Mouse (Mus musculus): ENCODE data around the gene Grm4. TPM values are rescaled to one million over a fixed set of nuclear protein-coding genes. Genes with fewer than 3 reads are reported as not detected.

Grm4 gene
- total and polyA plus RNA-seq, 3 experiments, result 0.06 TPM; not detected in 2

- TF ChIP-seq POLR2A (IDR thresholded peaks at IDR 0.05; ENCODE audit: control insufficient read depth in 1 of 2, insufficient read depth in 1 of 2, low read depth in 1 of 2, low read length in 2 of 2, poor library complexity in 1 of 2), result no peak
- TF ChIP-seq KAT2A (conservative IDR thresholded peaks at IDR 0.05; ENCODE audit: low read depth, low read length), result no peak
- no peak for TF ChIP-seq CHD1 (IDR thresholded peaks at IDR 0.05; ENCODE audit: low read depth, low read length)
- no peak for TF ChIP-seq EP300 (IDR thresholded peaks at IDR 0.05; ENCODE audit: low read depth in 1 of 2, low read length in 2 of 2)
- TF ChIP-seq HCFC1 (IDR thresholded peaks at IDR 0.05; ENCODE audit: low read depth, low read length), result no peak
- TF ChIP-seq USF2 (IDR thresholded peaks at IDR 0.05; ENCODE audit: borderline replicate concordance in 1 of 2, insufficient read depth in 1 of 2, low read depth in 1 of 2, low read length in 2 of 2), result no peak
- TF ChIP-seq JUND (IDR thresholded peaks at IDR 0.05; ENCODE audit: low read depth, low read length), result no peak
- no peak for TF ChIP-seq ZNF384 (IDR thresholded peaks at IDR 0.05; ENCODE audit: low read depth, low read length)
- TF ChIP-seq RAD21 (IDR thresholded peaks at IDR 0.05; ENCODE audit: low read depth, low read length), result no peak
- no peak for TF ChIP-seq NELFE (IDR thresholded peaks at IDR 0.05; ENCODE audit: low read depth, low read length)
- no peak for TF ChIP-seq POLR2AphosphoS5 (IDR thresholded peaks at IDR 0.05; ENCODE audit: borderline replicate concordance, low read depth, low read length)
- TF ChIP-seq CHD2 (IDR thresholded peaks at IDR 0.05; ENCODE audit: low read length), result no peak
- no peak for TF ChIP-seq POLR2AphosphoS2 (IDR thresholded peaks at IDR 0.05; ENCODE audit: low read length)
- TF ChIP-seq MYC (IDR thresholded peaks at IDR 0.05; ENCODE audit: low read depth, low read length), result no peak
- TF ChIP-seq TAL1 (IDR thresholded peaks at IDR 0.05; ENCODE audit: low read length), result no peak
- Histone ChIP-seq H3K9me3 (replicated peaks; ENCODE audit: insufficient read depth, low read length) (no peaks in the 10 kb centered on the region), H3K27ac (ENCODE audit: control insufficient read depth, low read depth, low read length) (no peak overlapping the region), H3K4me3 (ENCODE audit: control insufficient read depth in 1 of 2, insufficient read depth in 1 of 2, low read depth in 2 of 2, low read length in 2 of 2) (no peak overlapping the region), H3K27me3 (ENCODE audit: control insufficient read depth in 1 of 2, insufficient read depth in 2 of 2, low read length in 2 of 2) (no peaks in the 10 kb centered on the region; a peak in 2 of 4 replicates), H3K79me2 (ENCODE audit: control insufficient read depth, insufficient read depth, low read length, poor library complexity) (no peaks in the 10 kb centered on the region), H3K36me3 (ENCODE audit: control insufficient read depth in 1 of 2, insufficient read depth in 2 of 2, low read length in 2 of 2) (no peaks in the 10 kb centered on the region), H3K4me1 (ENCODE audit: control insufficient read depth in 1 of 2, insufficient read depth in 2 of 2, low read length in 2 of 2) (no peaks in the 10 kb centered on the region), H3K9ac (ENCODE audit: control insufficient read depth, low read depth, low read length, poor library complexity, severe bottlenecking) (no peak overlapping the region)
- no peak for DNase-seq (ENCODE audit: low read depth, low spot score)
These were observed 7.8 kb downstream of the Grm4 start for GRCm38 (mm10) chr17:27513279-27513915.

DNA sequence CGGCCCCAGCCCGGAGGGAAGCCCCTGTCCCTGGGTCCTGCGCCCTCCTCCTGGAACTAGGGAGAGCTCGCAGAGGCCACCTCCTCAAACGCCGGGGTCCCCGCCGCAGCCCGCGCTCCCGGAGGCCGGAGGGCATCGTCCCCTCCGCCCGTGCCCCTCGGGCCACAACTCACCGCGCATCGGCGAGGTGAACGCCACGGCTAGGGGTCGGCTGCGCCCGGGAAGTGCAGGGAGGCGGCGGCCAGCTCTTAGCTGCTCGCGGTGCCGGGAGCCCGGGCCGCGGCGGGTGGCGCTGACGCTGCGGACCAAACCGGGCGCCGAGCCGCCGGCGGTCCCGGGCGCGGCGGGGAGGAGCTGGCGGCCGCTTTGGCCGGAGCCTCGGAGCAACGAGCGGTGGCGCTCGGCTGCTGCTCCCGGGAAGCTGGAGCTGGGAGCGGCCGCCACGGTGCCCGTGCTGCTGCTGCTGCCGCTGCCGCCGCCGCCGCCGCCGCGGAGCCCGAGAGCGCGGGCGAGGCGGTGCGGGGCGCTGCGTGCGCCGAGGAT is 8.5 kb downstream of the Grm4 start:
- Histone ChIP-seq H3K4me1 (ENCODE audit: control insufficient read depth in 1 of 2, insufficient read depth in 2 of 2, low read length in 2 of 2) (no peaks in the 10 kb centered on the region), H3K36me3 (ENCODE audit: control insufficient read depth in 1 of 2, insufficient read depth in 2 of 2, low read length in 2 of 2) (no peaks in the 10 kb centered on the region), H3K79me2 (ENCODE audit: control insufficient read depth, insufficient read depth, low read length, poor library complexity) (no peaks in the 10 kb centered on the region), H3K9ac (ENCODE audit: control insufficient read depth, low read depth, low read length, poor library complexity, severe bottlenecking) (no peak overlapping the region), H3K4me3 (ENCODE audit: control insufficient read depth in 1 of 2, insufficient read depth in 1 of 2, low read depth in 2 of 2, low read length in 2 of 2) (no peak overlapping the region), H3K27ac (ENCODE audit: control insufficient read depth, low read depth, low read length) (no peak overlapping the region), H3K9me3 (replicated peaks; ENCODE audit: insufficient read depth, low read length) (no peaks in the 10 kb centered on the region), H3K27me3 (ENCODE audit: control insufficient read depth in 1 of 2, insufficient read depth in 2 of 2, low read length in 2 of 2) (no peaks in the 10 kb centered on the region; a peak in 2 of 4 replicates)
- TF ChIP-seq USF2 (IDR thresholded peaks at IDR 0.05; ENCODE audit: borderline replicate concordance in 1 of 2, insufficient read depth in 1 of 2, low read depth in 1 of 2, low read length in 2 of 2) (no peak), MAFK (IDR thresholded peaks at IDR 0.05; ENCODE audit: borderline replicate concordance, low read depth, low read length) (no peak), USF1 (IDR thresholded peaks at IDR 0.05; ENCODE audit: low read depth, low read length) (no peak), JUND (IDR thresholded peaks at IDR 0.05; ENCODE audit: low read depth, low read length) (no peak), ELF1 (IDR thresholded peaks at IDR 0.05; ENCODE audit: low read depth, low read length) (no peak), SMC3 (IDR thresholded peaks at IDR 0.05; ENCODE audit: low read depth, low read length) (no peak), ZNF384 (IDR thresholded peaks at IDR 0.05; ENCODE audit: low read depth, low read length) (no peak), CTCF (IDR thresholded peaks at IDR 0.05 in 2 of 3, conservative IDR thresholded peaks at IDR 0.05 in 1 of 3; ENCODE audit: control insufficient read depth in 1 of 3, insufficient read depth in 1 of 3, low read depth in 2 of 3, low read length in 3 of 3, poor library complexity in 1 of 3, severe bottlenecking in 1 of 3) (no peak), RAD21 (IDR thresholded peaks at IDR 0.05; ENCODE audit: low read depth, low read length) (no peak)
- DNase-seq (ENCODE audit: low read depth, low spot score), result no peak
